Mouse (Mus musculus): ENCODE results near the gene Hk1.
"Not testable (repeated sequence)": the region's sequence is repeated elsewhere in the genome, so short reads cannot be mapped to it uniquely, and the experiment has no call there.

Hk1 gene

GRCm38 (mm10) chr10:62340991-62341390 lies 38.7 kb downstream of the Hk1 start:
- DNase-seq (ENCODE audit: low spot score) = no peak

- DNase-seq (ENCODE audit: low spot score) = peak; percentile 97
Measured at GRCm38 (mm10) chr10:62340095-62340731, 39.5 kb downstream of the Hk1 start.

GRCm38 (mm10) chr10:62339211-62340094 lies 40.3 kb downstream of the Hk1 start:
- peak; percentile 41 for DNase-seq (ENCODE audit: low spot score)

- DNase-seq (ENCODE audit: low spot score) = no peak
Measured at GRCm38 (mm10) chr10:62338626-62339025, 41.1 kb downstream of the Hk1 start.

- no peak for DNase-seq (ENCODE audit: low spot score)
Measured at GRCm38 (mm10) chr10:62338176-62338575, 41.5 kb downstream of the Hk1 start.

- DNase-seq (ENCODE audit: low spot score) = no peak
Measured at GRCm38 (mm10) chr10:62336601-62337578, 42.8 kb downstream of the Hk1 start.

- DNase-seq (ENCODE audit: low spot score) = no peak
Measured at GRCm38 (mm10) chr10:62335423-62335776, 44.3 kb downstream of the Hk1 start.

GRCm38 (mm10) chr10:62334686-62335422 lies 44.9 kb downstream of the Hk1 start:
- DNase-seq (ENCODE audit: low spot score) = no peak

- no peak for DNase-seq (ENCODE audit: low spot score)
Measured at GRCm38 (mm10) chr10:62333269-62333668, 46.4 kb downstream of the Hk1 start.

GRCm38 (mm10) chr10:62332514-62332913 lies 47.2 kb downstream of the Hk1 start:
- DNase-seq (ENCODE audit: low spot score) = peak; percentile 56

GRCm38 (mm10) chr10:62331771-62332170 lies 47.9 kb downstream of the Hk1 start:
- DNase-seq (ENCODE audit: low spot score) = no peak

GRCm38 (mm10) chr10:62331296-62331695 lies 48.4 kb downstream of the Hk1 start:
- DNase-seq (ENCODE audit: low spot score) = no peak

GRCm38 (mm10) chr10:62329846-62330245 lies 49.9 kb downstream of the Hk1 start:
- DNase-seq (ENCODE audit: low spot score) = peak; percentile 28

GRCm38 (mm10) chr10:62328886-62329412 lies 50.8 kb downstream of the Hk1 start:
- DNase-seq (ENCODE audit: low spot score) = no peak

GRCm38 (mm10) chr10:62327572-62328317 lies 52.0 kb downstream of the Hk1 start:
- no peak for DNase-seq (ENCODE audit: low spot score)

GRCm38 (mm10) chr10:62326818-62327571 lies 52.7 kb downstream of the Hk1 start:
- DNase-seq (ENCODE audit: low spot score) = no peak

- DNase-seq (ENCODE audit: low spot score) = no peak
Measured at GRCm38 (mm10) chr10:62326002-62326401, 53.7 kb downstream of the Hk1 start.

- not testable (repeated sequence) for DNase-seq (ENCODE audit: low spot score)
Measured at GRCm38 (mm10) chr10:62322821-62323220, 56.9 kb downstream of the Hk1 start.

GRCm38 (mm10) chr10:62321457-62321856 lies 58.3 kb downstream of the Hk1 start:
- no peak for DNase-seq (ENCODE audit: low spot score)
